Mouse (Mus musculus): ENCODE measurements at regions not wholly inside any gene's neighbourhood (a gene's known extent, or its start where the extent isn't known, plus 50 kb on each side); places are given as distances from the start of the nearest gene placed in this dataset.

GRCm38 (mm10) chr13:31465141-31465540, 90.8 kb upstream of the Foxq1 start:
- Histone ChIP-seq H3K36me3 (replicated peaks; ENCODE audit: control insufficient read depth, insufficient read depth, low read depth, low read length) (no peaks in the 10 kb centered on the region), H3K27ac (replicated peaks; ENCODE audit: low read depth, low read length) (no peak overlapping the region), H3K27me3 (ENCODE audit: control insufficient read depth, insufficient read depth, low read length) (no peaks in the 10 kb centered on the region), H3K4me3 (ENCODE audit: low read depth, low read length) (no peak overlapping the region), H3K4me2 (ENCODE audit: low read depth, low read length) (no peak overlapping the region), H3K9ac (replicated peaks; ENCODE audit: low read length) (no peak overlapping the region), H3K9me3 (replicated peaks; ENCODE audit: control insufficient read depth, low read length) (no peaks in the 10 kb centered on the region), H3K4me1 (ENCODE audit: control insufficient read depth, insufficient read depth, low read length) (no peaks in the 10 kb centered on the region)
- WGBS = 84% methylated on average over 8 of the region's 8 CpGs
- ATAC-seq (replicated peaks; ENCODE audit: insufficient number of reproducible peaks, low FRiP score, low TSS enrichment, low read depth) = no peak
- no peak for DNase-seq (ENCODE audit: low spot score)

- no peaks in the 10 kb centered on the region for H3K36me3 ChIP-seq (replicated peaks; ENCODE audit: control insufficient read depth, insufficient read depth, low read depth, low read length)
- whole genome bisulfite sequencing = 79% methylated on average over 4 of the region's 4 CpGs
- ATAC-seq (replicated peaks; ENCODE audit: insufficient number of reproducible peaks, low FRiP score, low TSS enrichment, low read depth) (no peak), DNase-seq (ENCODE audit: low spot score) (no peak)
- H3K4me3 ChIP-seq (ENCODE audit: low read depth, low read length) = no peak overlapping the region
- no peak overlapping the region for H3K27ac ChIP-seq (replicated peaks; ENCODE audit: low read depth, low read length)
- H3K4me1 ChIP-seq (ENCODE audit: control insufficient read depth, insufficient read depth, low read length) = no peaks in the 10 kb centered on the region
- H3K4me2 ChIP-seq (ENCODE audit: low read depth, low read length) = no peak overlapping the region
- no peak overlapping the region for H3K9ac ChIP-seq (replicated peaks; ENCODE audit: low read length)
- H3K9me3 ChIP-seq (replicated peaks; ENCODE audit: control insufficient read depth, low read length) = no peaks in the 10 kb centered on the region
- no peaks in the 10 kb centered on the region for H3K27me3 ChIP-seq (ENCODE audit: control insufficient read depth, insufficient read depth, low read length)
These were observed 90.2 kb upstream of the Foxq1 start for GRCm38 (mm10) chr13:31465711-31466110.

- no peak for DNase-seq (ENCODE audit: low spot score)
- Histone ChIP-seq H3K36me3 (replicated peaks; ENCODE audit: control insufficient read depth, insufficient read depth, low read depth, low read length) (no peaks in the 10 kb centered on the region), H3K4me3 (ENCODE audit: low read depth, low read length) (no peak overlapping the region), H3K27me3 (ENCODE audit: control insufficient read depth, insufficient read depth, low read length) (no peaks in the 10 kb centered on the region), H3K9ac (replicated peaks; ENCODE audit: low read length) (no peak overlapping the region), H3K4me2 (ENCODE audit: low read depth, low read length) (no peak overlapping the region), H3K9me3 (replicated peaks; ENCODE audit: control insufficient read depth, low read length) (no peaks in the 10 kb centered on the region), H3K27ac (replicated peaks; ENCODE audit: low read depth, low read length) (no peak overlapping the region), H3K4me1 (ENCODE audit: control insufficient read depth, insufficient read depth, low read length) (no peaks in the 10 kb centered on the region)
- 77% methylated on average over 3 of the region's 3 CpGs for WGBS
- no peak for ATAC-seq (replicated peaks; ENCODE audit: insufficient number of reproducible peaks, low FRiP score, low TSS enrichment, low read depth)
These were observed 87.8 kb upstream of the Foxq1 start for GRCm38 (mm10) chr13:31468131-31468530.

- H3K9ac ChIP-seq (replicated peaks; ENCODE audit: low read length) = no peak overlapping the region
- WGBS = 79% methylated on average over 3 of the region's 3 CpGs
- no peaks in the 10 kb centered on the region for H3K4me1 ChIP-seq (ENCODE audit: control insufficient read depth, insufficient read depth, low read length)
- DNase-seq (ENCODE audit: low spot score) (no peak), ATAC-seq (replicated peaks; ENCODE audit: insufficient number of reproducible peaks, low FRiP score, low TSS enrichment, low read depth) (no peak)
- no peak overlapping the region for H3K4me3 ChIP-seq (ENCODE audit: low read depth, low read length)
- no peaks in the 10 kb centered on the region for H3K27me3 ChIP-seq (ENCODE audit: control insufficient read depth, insufficient read depth, low read length)
- H3K36me3 ChIP-seq (replicated peaks; ENCODE audit: control insufficient read depth, insufficient read depth, low read depth, low read length) = no peaks in the 10 kb centered on the region
- no peaks in the 10 kb centered on the region for H3K9me3 ChIP-seq (replicated peaks; ENCODE audit: control insufficient read depth, low read length)
- no peak overlapping the region for H3K27ac ChIP-seq (replicated peaks; ENCODE audit: low read depth, low read length)
- H3K4me2 ChIP-seq (ENCODE audit: low read depth, low read length) = no peak overlapping the region
These were observed 87.0 kb upstream of the Foxq1 start for GRCm38 (mm10) chr13:31468983-31469382.

GRCm38 (mm10) chr13:31472366-31472765, 83.6 kb upstream of the Foxq1 start:
- DNase-seq (ENCODE audit: low spot score) (no peak), ATAC-seq (replicated peaks; ENCODE audit: insufficient number of reproducible peaks, low FRiP score, low TSS enrichment, low read depth) (no peak)
- no peak overlapping the region for H3K4me2 ChIP-seq (ENCODE audit: low read depth, low read length)
- no peaks in the 10 kb centered on the region for H3K36me3 ChIP-seq (replicated peaks; ENCODE audit: control insufficient read depth, insufficient read depth, low read depth, low read length)
- no peak overlapping the region for H3K9ac ChIP-seq (replicated peaks; ENCODE audit: low read length)
- 85% methylated on average over 5 of the region's 5 CpGs for WGBS
- H3K9me3 ChIP-seq (replicated peaks; ENCODE audit: control insufficient read depth, low read length) = no peaks in the 10 kb centered on the region
- H3K4me1 ChIP-seq (ENCODE audit: control insufficient read depth, insufficient read depth, low read length) = no peaks in the 10 kb centered on the region
- H3K27me3 ChIP-seq (ENCODE audit: control insufficient read depth, insufficient read depth, low read length) = no peaks in the 10 kb centered on the region
- H3K27ac ChIP-seq (replicated peaks; ENCODE audit: low read depth, low read length) = no peak overlapping the region
- H3K4me3 ChIP-seq (ENCODE audit: low read depth, low read length) = no peak overlapping the region

- ATAC-seq (replicated peaks; ENCODE audit: insufficient number of reproducible peaks, low FRiP score, low TSS enrichment, low read depth) (no peak), DNase-seq (ENCODE audit: low spot score) (no peak)
- 70% methylated on average over 4 of the region's 4 CpGs for WGBS
These were observed 83.1 kb upstream of the Foxq1 start for GRCm38 (mm10) chr13:31472804-31473203.

GRCm38 (mm10) chr13:31473275-31473674, 82.7 kb upstream of the Foxq1 start:
- no peak for ATAC-seq (replicated peaks; ENCODE audit: insufficient number of reproducible peaks, low FRiP score, low TSS enrichment, low read depth)
- no peak overlapping the region for H3K4me3 ChIP-seq (ENCODE audit: low read depth, low read length)
- no peaks in the 10 kb centered on the region for H3K4me1 ChIP-seq (ENCODE audit: control insufficient read depth, insufficient read depth, low read length)
- H3K9me3 ChIP-seq (replicated peaks; ENCODE audit: control insufficient read depth, low read length) = no peaks in the 10 kb centered on the region
- 81% methylated on average over 1 of the region's 1 CpGs for WGBS
- no peak overlapping the region for H3K4me2 ChIP-seq (ENCODE audit: low read depth, low read length)
- no peaks in the 10 kb centered on the region for H3K36me3 ChIP-seq (replicated peaks; ENCODE audit: control insufficient read depth, insufficient read depth, low read depth, low read length)
- no peak overlapping the region for H3K9ac ChIP-seq (replicated peaks; ENCODE audit: low read length)
- DNase-seq (ENCODE audit: low spot score) = no peak
- H3K27me3 ChIP-seq (ENCODE audit: control insufficient read depth, insufficient read depth, low read length) = no peaks in the 10 kb centered on the region
- H3K27ac ChIP-seq (replicated peaks; ENCODE audit: low read depth, low read length) = no peak overlapping the region

More at GRCm38 (mm10) chr13:31472804-31473203, 83.1 kb upstream of the Foxq1 start:
- Histone ChIP-seq H3K36me3 (replicated peaks; ENCODE audit: control insufficient read depth, insufficient read depth, low read depth, low read length) (no peaks in the 10 kb centered on the region), H3K9me3 (replicated peaks; ENCODE audit: control insufficient read depth, low read length) (no peaks in the 10 kb centered on the region), H3K4me3 (ENCODE audit: low read depth, low read length) (no peak overlapping the region), H3K9ac (replicated peaks; ENCODE audit: low read length) (no peak overlapping the region), H3K4me1 (ENCODE audit: control insufficient read depth, insufficient read depth, low read length) (no peaks in the 10 kb centered on the region), H3K27me3 (ENCODE audit: control insufficient read depth, insufficient read depth, low read length) (no peaks in the 10 kb centered on the region), H3K4me2 (ENCODE audit: low read depth, low read length) (no peak overlapping the region), H3K27ac (replicated peaks; ENCODE audit: low read depth, low read length) (no peak overlapping the region)

- ATAC-seq (replicated peaks; ENCODE audit: insufficient number of reproducible peaks, low FRiP score, low TSS enrichment, low read depth) = no peak
- no peak overlapping the region for H3K9ac ChIP-seq (replicated peaks; ENCODE audit: low read length)
- H3K4me3 ChIP-seq (ENCODE audit: low read depth, low read length) = no peak overlapping the region
- H3K9me3 ChIP-seq (replicated peaks; ENCODE audit: control insufficient read depth, low read length) = no peaks in the 10 kb centered on the region
- H3K4me2 ChIP-seq (ENCODE audit: low read depth, low read length) = no peak overlapping the region
- H3K27ac ChIP-seq (replicated peaks; ENCODE audit: low read depth, low read length) = no peak overlapping the region
- H3K36me3 ChIP-seq (replicated peaks; ENCODE audit: control insufficient read depth, insufficient read depth, low read depth, low read length) = no peaks in the 10 kb centered on the region
- no peak for DNase-seq (ENCODE audit: low spot score)
- 93% methylated on average over 3 of the region's 3 CpGs for WGBS
- H3K27me3 ChIP-seq (ENCODE audit: control insufficient read depth, insufficient read depth, low read length) = no peaks in the 10 kb centered on the region
- H3K4me1 ChIP-seq (ENCODE audit: control insufficient read depth, insufficient read depth, low read length) = no peaks in the 10 kb centered on the region
These were observed 80.1 kb upstream of the Foxq1 start for GRCm38 (mm10) chr13:31475845-31476244.

All from embryonic facial prominence, embryonic 11.5 days (tissue).